Mouse (Mus musculus) c-Kit-negative CD71-positive TER-119-positive erythroid progenitor cells, embryonic 14.5 days (primary cell): Measurements from ENCODE around the gene Dnajc5.

Experiments
- DNase-seq: peaks from one replicate; pipeline ENCODE4 v3.0.0-alpha.2; 2013; ENCODE audit warnings: low read depth, low spot score

Gene Dnajc5

GRCm38 (mm10) chr2:181572921-181573920 is 52.9 kb downstream of the Dnajc5 start:
- no peak for DNase-seq

GRCm38 (mm10) chr2:181573961-181574360 is 53.7 kb downstream of the Dnajc5 start:
- no peak for DNase-seq

- no peak for DNase-seq
These were observed 54.7 kb downstream of the Dnajc5 start for GRCm38 (mm10) chr2:181574921-181575545.

DNA sequence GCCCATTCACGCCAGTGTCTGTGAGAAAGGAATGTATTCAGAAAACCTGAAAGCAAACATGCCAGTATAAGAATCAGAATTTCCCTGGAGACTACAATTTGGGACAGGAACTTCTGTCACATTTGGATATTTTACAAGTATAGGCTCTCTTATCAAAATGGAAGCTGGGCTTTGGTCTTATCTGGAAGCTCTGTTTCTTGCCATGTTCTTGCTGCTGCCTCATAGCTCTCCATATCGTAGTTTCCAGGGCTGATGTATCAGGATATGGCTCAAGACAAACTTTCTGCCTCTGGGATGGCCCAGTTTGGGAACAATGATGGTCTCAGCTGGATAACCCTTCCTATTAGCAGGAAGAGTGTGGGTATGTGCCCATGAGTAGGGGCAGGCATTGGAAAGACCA is 56.3 kb downstream of the Dnajc5 start:
- DNase-seq = no peak

DNA sequence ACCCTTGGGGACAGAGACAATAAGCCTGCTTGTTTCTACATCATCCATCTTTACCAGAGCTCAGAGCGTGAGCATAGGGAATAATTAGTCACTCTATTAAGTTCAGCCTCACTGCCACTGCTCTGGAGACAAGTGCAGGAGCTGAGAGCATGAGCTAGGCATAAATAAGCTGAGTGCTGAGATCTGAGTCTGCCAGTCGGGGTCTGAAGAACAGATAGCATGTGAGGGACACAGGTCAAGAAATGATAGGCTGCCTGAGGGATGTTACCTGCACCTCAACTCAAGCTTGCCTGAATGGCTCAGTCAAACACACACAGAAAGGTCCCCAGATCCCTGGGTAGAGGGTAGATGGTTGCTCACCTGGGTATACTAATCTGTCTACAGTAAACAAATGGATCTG is 56.8 kb downstream of the Dnajc5 start:
- DNase-seq = no peak

DNA sequence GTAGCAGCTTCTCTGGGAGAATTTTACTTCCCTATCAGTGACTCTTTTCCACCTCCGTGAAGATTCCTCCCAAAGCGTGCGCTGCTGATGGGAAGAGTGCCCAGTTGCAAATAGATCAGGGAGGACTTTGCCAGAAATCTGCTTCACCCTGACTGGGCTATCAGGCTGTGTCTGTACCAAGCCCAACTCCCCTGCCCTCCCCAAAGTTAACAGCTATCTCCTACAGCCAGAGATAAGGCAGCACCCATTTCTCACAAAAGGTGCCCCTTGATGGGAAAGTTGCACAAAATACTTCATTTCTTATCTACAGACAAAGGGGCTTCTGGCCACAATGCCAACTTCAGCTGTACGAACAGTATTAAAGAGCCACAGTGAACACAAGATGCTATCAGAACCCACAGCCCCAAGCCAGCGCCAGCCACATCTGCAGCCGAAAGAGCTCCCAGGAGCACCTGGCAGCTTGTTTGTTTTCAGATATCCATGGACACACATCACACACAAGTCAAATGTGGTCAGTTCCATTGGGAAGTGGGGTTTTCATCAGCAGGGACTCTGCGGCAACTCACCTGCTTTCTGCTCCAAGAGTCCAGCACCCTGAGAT is 57.8 kb downstream of the Dnajc5 start:
- no peak for DNase-seq

- no peak for DNase-seq
These were observed 58.7 kb downstream of the Dnajc5 start for GRCm38 (mm10) chr2:181578790-181579618.

- no peak for DNase-seq
These were observed 59.4 kb downstream of the Dnajc5 start for GRCm38 (mm10) chr2:181579681-181580080.

- DNase-seq = no peak
These were observed 60.0 kb downstream of the Dnajc5 start for GRCm38 (mm10) chr2:181580131-181580772.

DNA sequence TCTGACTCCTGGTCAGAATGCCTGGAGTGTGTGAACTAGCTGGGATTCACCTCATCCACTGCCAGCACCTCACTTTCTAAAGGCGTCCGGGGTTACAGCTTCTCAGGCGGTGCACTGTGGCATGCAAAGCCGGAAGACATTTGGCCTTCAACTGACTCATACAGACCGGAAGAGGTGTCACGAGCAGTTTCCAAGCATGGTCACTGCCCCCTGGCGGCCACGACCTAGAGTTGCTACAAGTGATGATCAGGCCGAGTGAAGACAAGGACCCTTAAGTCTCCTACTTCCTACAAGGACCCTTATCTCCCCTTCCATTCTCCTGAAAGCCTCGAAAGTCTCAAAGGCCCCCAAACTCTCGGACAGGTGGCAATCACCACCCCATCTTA is 60.7 kb downstream of the Dnajc5 start:
- peak; percentile 83 for DNase-seq

DNA sequence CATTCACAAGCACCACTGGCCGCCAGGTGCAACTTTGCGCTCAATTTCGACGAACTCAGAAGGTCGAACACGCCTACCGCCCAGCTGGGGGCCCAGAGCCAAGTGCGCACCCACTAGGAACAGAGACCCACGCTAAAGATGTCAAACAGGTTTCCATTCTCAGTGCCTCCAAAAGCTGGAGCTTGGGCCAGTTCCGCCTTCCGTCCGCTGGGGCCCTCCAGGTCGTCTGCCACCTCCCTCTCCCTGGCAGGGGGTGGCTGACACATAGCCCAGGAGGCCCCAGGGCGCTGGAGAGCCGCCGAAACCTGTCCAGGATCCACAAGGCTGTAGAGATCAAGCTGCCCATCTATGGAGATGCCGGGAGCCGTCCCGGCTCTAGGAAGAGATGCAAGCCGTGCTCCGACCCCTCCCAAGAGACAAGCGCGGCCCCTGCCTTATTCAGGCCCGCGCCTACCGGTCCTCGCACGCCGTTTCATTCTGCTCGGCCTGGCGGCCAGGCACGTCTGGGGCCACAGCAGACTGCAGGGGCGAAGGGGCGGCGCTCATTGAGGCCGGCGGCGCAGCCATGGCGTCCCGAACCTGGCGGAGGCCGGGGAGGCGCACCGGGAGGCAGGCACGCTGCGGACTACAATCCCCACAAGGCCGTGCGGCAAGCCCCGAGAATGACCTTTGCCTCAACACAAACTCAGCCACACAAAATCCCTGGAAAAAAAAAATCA is 61.3 kb downstream of the Dnajc5 start:
- DNase-seq = peak; percentile 63

- no peak for DNase-seq
These were observed 62.1 kb downstream of the Dnajc5 start for GRCm38 (mm10) chr2:181582358-181582757.

DNA sequence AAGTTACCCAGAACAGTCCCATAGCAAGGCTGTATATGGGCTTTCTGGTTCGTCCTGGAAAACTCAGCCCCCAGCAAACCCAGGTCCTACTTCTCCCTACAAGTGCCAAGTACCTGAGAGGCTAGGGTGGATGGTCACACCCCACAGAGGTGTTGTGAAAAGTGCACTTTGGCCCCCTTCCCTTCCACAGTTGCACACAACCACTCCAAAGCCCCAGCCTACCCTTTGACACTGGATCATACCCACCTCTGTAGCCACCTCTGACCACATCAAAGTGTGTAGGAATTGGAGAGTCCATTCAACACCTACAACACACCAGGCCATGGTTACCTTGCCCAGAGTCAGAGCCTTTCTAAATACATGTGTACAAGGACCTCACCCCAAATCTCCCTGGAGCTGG is 62.7 kb downstream of the Dnajc5 start:
- DNase-seq = no peak

DNA sequence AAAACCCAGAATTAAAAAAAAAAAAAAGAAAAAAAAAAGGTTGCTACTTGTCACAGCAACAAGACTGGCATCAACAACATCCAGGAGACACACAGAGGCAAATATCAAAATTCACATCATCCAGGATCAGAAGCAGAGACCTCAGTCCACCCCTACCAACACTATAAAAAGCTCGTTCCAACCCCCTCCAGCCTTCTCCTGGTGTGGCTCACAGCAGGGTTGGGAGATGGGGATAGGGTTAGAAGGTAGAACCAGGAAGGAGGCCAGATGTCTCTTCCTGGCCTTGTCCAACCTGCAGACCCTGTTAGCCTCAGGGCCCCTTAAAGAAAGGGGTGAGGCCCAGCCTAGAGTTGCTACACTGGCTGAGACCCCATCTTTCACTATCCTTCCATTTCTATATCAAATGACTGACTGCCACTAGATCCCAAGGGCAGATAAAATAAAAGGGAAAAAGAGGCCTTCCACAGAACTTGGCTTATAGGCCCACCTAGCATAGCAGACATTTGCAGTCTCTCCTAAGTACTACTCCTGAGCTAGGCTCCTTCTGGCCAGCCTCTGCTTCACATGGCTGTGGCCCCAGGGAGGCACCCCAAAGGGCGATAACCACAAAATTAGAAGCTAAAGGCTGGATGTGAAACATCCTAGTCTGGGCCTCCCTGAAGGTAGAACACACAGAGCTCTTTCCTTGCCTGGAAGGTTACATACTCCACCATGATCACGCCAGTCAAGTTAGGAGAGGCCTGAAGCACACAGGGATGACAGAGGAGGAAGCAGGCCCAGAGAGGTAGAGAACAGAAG is 63.4 kb downstream of the Dnajc5 start:
- no peak for DNase-seq

- DNase-seq = no peak
These were observed 64.2 kb downstream of the Dnajc5 start, which contains the start of gene Uckl1 for GRCm38 (mm10) chr2:181584411-181584942. TSS of gene Uckl1 (minus strand) at chr2:181584892.

DNA sequence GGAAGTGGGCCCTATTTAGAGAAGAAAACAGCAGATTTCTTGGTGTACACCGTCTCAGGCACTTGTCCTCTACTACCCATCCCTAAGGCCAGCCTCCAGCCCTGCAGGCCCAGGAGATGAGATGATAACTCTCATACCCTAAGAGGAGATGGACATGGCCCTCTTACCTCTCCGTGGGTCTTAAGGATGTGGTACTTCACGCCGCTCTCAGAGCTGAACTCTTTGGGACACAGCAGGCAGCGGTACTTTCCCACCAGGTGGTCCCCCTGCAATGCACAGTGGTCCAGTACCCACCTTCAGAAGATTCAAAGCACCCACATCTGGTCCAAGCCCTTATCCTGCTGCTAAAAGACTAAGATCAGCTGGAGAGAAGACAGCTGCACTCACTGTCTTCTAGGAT is 65.2 kb downstream of the Dnajc5 start:
- no peak for DNase-seq

DNA sequence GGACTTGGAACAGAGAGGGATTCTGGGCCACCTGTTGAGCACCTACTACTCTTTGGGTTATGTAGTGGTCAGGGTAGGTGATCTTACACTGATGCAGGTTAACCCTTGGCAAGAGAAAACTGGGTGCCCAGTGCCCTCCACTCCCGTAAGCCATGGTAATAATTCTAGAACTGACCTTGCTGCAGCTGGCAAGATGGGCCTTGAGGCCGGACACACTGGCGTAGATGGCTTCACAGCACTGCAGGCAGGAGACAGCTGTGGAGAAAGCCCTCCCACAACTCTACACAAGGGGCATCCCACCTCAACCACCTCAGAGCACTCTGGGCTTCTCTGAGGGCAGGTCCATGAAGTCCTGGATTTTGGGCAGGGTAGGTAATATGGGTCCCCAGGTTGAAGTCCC is 65.8 kb downstream of the Dnajc5 start:
- no peak for DNase-seq

GRCm38 (mm10) chr2:181587796-181588195 is 67.5 kb downstream of the Dnajc5 start:
- no peak for DNase-seq

DNA sequence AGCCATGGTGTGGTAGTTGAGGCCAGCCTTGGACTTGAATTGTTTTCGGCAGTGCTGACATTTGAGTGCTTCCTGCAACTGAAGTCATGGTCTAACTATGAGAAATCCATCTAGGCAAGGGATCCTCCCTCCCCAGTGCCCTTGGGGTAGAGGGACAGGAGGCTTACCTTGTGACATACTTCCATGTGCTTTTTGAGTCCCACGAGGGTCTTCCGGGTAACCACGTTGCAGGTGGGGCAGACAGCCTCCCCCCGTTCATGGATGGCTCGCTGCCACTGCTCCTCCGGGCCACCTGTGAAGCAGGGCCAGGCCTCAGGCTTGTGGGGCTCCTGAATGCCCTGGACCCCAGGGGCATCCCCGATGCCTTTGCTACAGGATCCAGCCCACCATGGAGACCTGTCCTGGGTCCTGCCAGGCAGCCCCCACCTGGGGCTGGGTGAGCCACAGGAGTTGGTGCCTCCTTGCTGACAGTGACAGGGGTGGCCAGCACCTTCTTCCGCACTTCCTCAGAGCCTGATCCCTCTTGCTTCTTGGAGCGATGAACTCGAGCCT is 68.0 kb downstream of the Dnajc5 start:
- DNase-seq = no peak
